Mouse (Mus musculus) ES-E14 (cell line): ENCODE results near the gene Axin2. TPM values are rescaled to one million over a fixed set of nuclear protein-coding genes. Genes with fewer than 3 reads are reported as not detected.

Experiments
- DNase-seq: peaks from one replicate; pipeline ENCODE4 v3.0.0-alpha.2; 2013; ENCODE audit warnings: low read depth, low spot score
- H3K27ac ChIP-seq: 2 replicates; pipeline ENCODE4 v1.5.1; 2012; ENCODE audit warnings: low read depth, mild to moderate bottlenecking, low read length, moderate library complexity, mixed read lengths; ENCODE audit not compliant: poor library complexity, insufficient read depth, severe bottlenecking
- H3K36me3 ChIP-seq: 2 replicates; pipeline ENCODE4 v1.6.1; 2012; ENCODE audit warnings: mild to moderate bottlenecking, low read length, moderate library complexity, mixed read lengths; ENCODE audit not compliant: control insufficient read depth, poor library complexity, insufficient read depth, severe bottlenecking
- H3K4me1 ChIP-seq, 2 experiments: fragments of 150-350 bp in 1 of 2; sonication (generic) in 1 of 2; 2 replicates each; pipeline ENCODE4 v1.6.1; 2012; ENCODE audit warnings: low read length in 2 of 2, mild to moderate bottlenecking in 1 of 2, mixed read lengths in 1 of 2; ENCODE audit not compliant: control insufficient read depth in 2 of 2, insufficient read depth in 2 of 2, poor library complexity in 1 of 2
- H3K4me3 ChIP-seq, 2 experiments: fragments of 150-350 bp in 1 of 2; sonication (generic) in 1 of 2; 2 replicates each; pipeline ENCODE4 v1.5.1; 2012; ENCODE audit warnings: low read length in 2 of 2, low read depth in 1 of 2, mild to moderate bottlenecking in 1 of 2, mixed read lengths in 1 of 2; ENCODE audit not compliant: insufficient read depth in 1 of 2, poor library complexity in 1 of 2, severe bottlenecking in 1 of 2
- H3K9ac ChIP-seq: 2 replicates; pipeline ENCODE4 v1.6.1; 2012; ENCODE audit warnings: low read depth, mild to moderate bottlenecking, low read length, mixed read lengths; ENCODE audit not compliant: poor library complexity, insufficient read depth, severe bottlenecking
- H3K9me3 ChIP-seq: fragments of 150-350 bp; sonication (generic); 2 replicates; pipeline ENCODE4 v1.6.1; 2012; ENCODE audit warnings: low read depth, mild to moderate bottlenecking, low read length; ENCODE audit not compliant: control insufficient read depth, insufficient read depth
- CHD2 ChIP-seq: IDR thresholded peaks from 2 replicates; pipeline ENCODE4 v1.6.1; 2014; ENCODE audit warnings: mild to moderate bottlenecking, low read depth, low read length, inconsistent platforms
- HCFC1 ChIP-seq: IDR thresholded peaks from 2 replicates; pipeline ENCODE4 v1.6.1; 2012; ENCODE audit warnings: low read length, inconsistent platforms, borderline replicate concordance; ENCODE audit not compliant: insufficient read depth
- MAFK ChIP-seq: IDR thresholded peaks from 2 replicates; pipeline ENCODE4 v1.6.1; 2014; ENCODE audit warnings: mild to moderate bottlenecking, low read depth, low read length, inconsistent platforms; ENCODE audit not compliant: insufficient read depth
- ZC3H11A ChIP-seq: IDR thresholded peaks from 2 replicates; pipeline ENCODE4 v1.6.1; 2012; ENCODE audit warnings: low read depth, mild to moderate bottlenecking, inconsistent platforms, low read length, borderline replicate concordance
- ZNF384 ChIP-seq: IDR thresholded peaks from 2 replicates; pipeline ENCODE4 v1.6.1; 2012; ENCODE audit warnings: low read depth, low read length, inconsistent platforms
- in situ Hi-C, 2 experiments: fragments of 600-800 bp; cut with MboI; formaldehyde crosslinking; loops; one replicate each; pipeline ENCODE4 v1.15.1; 2025; ENCODE audit warnings: low sequenced_read_pairs in 2 of 2, inconsistent platforms in 1 of 2; ENCODE audit not compliant: unreplicated experiment in 2 of 2
- total RNA-seq: library from RNA; depleted of rRNA; stranded (reverse); fragments of 300-350 nt; gene quantifications from 2 replicates; pipeline ENCODE4 v1.2.3, GENCODE M21; 2012

Gene Axin2
- total RNA-seq, 1 experiment, result 12.3 TPM

DNA sequence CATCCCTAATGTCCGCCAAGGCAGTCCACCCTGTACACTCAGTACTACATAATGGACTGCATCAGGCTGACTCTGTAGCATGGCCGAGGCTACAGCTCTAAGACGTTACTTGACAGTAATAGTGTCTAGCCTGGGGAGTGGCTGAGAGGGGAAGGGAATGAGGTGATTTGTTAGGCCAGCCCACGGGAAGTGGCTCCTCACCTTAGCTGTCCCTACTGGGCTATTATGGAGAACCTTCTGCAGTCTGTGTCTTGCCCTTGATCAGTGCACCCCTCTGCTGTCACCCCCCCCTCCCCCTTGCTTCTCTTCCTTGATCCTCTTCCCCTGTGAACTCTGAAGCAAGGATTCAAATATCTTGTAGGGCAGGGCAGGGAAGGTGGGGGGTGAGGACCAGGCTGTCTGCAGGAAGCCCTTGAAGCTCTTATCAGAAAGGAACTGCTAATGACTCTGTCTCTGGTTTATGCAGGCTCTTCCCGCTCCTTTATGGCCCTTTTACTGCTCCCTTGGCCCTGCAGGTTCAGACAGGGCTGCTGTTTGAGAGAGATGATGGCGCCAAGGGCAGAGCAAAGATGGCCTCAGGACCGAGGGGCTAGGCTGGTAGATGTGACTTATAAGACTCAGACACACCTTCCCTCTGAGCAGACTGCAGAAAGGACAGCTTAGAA lies 13.4 kb upstream of the Axin2 start:
- H3K4me3 ChIP-seq, result no peak overlapping the region
- TF ChIP-seq MAFK (no peak), ZNF384 (no peak), CHD2 (no peak), ZC3H11A (no peak), HCFC1 (no peak)
- H3K27ac ChIP-seq, result no peak overlapping the region
- H3K9ac ChIP-seq, result no peak overlapping the region
- in situ Hi-C loops, result no loop called here
- DNase-seq, result no peak
- peaks cover 0 to 29% of the 10 kb centered on the region in 2 experiments; a peak in 3 of 4 replicates for H3K4me1 ChIP-seq
- no peaks in the 10 kb centered on the region for H3K36me3 ChIP-seq
- H3K9me3 ChIP-seq, result no peaks in the 10 kb centered on the region

GRCm38 (mm10) chr11:108909396-108910195 lies 10.6 kb upstream of the Axin2 start:
- DNase-seq, result no peak
- Histone ChIP-seq H3K9ac (no peak overlapping the region), H3K36me3 (no peaks in the 10 kb centered on the region), H3K9me3 (no peaks in the 10 kb centered on the region), H3K4me1 (peaks cover 0 to 32% of the 10 kb centered on the region in 2 experiments; a peak in 3 of 4 replicates), H3K4me3 (peak overlapping the region; percentile 5 to 29; a peak in 2 of 4 replicates), H3K27ac (peak overlapping the region; percentile 37; the same call in 1 of the 2 replicates)
- no peak for TF ChIP-seq CHD2
- TF ChIP-seq ZNF384, result no peak
- TF ChIP-seq HCFC1, result no peak
- in situ Hi-C loops, result no loop called here

DNA sequence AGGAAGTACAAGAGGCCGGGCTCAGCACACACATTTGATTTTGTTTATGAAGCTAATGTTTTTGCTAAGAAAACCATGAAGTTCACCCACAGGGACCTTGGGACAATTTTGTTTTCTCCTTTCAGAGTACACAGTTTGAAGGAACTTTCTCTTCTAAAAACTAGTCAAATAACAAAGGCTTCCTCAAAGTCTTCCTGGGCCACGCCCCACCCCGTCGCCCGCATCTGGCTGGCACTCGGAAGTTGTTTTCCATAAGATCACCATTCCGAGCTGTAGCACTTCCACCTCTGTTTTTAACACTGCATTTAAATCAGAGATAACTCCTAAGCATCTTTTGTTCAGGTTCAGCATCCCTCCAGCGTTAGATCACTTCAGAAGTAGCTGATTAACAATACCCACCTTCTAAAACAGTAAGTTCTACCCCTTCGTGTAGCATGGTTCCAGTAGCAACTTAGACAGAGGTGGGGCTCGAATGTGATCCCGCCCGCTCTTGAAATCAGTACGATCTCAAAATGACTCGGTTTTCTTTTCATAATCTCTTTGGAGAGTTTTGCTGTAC lies 9.7 kb upstream of the Axin2 start:
- no peaks in the 10 kb centered on the region for H3K36me3 ChIP-seq
- TF ChIP-seq HCFC1, result no peak
- TF ChIP-seq MAFK, result no peak
- TF ChIP-seq ZNF384, result no peak
- TF ChIP-seq CHD2, result no peak
- TF ChIP-seq ZC3H11A, result no peak
- peaks cover 0 to 32% of the 10 kb centered on the region in 2 experiments; a peak in 3 of 4 replicates for H3K4me1 ChIP-seq
- H3K9ac ChIP-seq, result no peak overlapping the region
- no peak overlapping the region; the same call in 1 of the 2 replicates for H3K27ac ChIP-seq
- in situ Hi-C loops, result no loop called here
- no peaks in the 10 kb centered on the region for H3K9me3 ChIP-seq
- no peak for DNase-seq
- H3K4me3 ChIP-seq, result 0 out of 4 replicates have a peak overlapping the region, but pooled peaks of 1 of the 2 experiments have one; percentile 29

- H3K4me1 ChIP-seq, result peaks cover 0 to 32% of the 10 kb centered on the region in 2 experiments; a peak in 3 of 4 replicates
- no peak overlapping the region; the same call in 1 of the 2 replicates for H3K27ac ChIP-seq
- no peak overlapping the region for H3K4me3 ChIP-seq
- no peak overlapping the region for H3K9ac ChIP-seq
- H3K36me3 ChIP-seq, result no peaks in the 10 kb centered on the region
- in situ Hi-C loops, result no loop called here
- TF ChIP-seq ZC3H11A (no peak), MAFK (peak; percentile 83)
- no peak for DNase-seq
- no peaks in the 10 kb centered on the region for H3K9me3 ChIP-seq
Measured at GRCm38 (mm10) chr11:108910903-108911302, 9.2 kb upstream of the Axin2 start.
